Mouse (Mus musculus) adrenal gland (tissue): Measurements from ENCODE around the gene Rxrg.

Experiments used
- intact Hi-C: fragments of 180-260 bp; cut with DNase I; formaldehyde crosslinking; loops from one replicate; pipeline ENCODE4 v1.15.1; 2025
- long read RNA-seq, 2 experiments: library from polyadenylated mRNA; unstranded; transcript quantifications; one replicate each; pipeline ENCODE4 v2.0.0; 2020; ENCODE audit warnings: borderline replicate concordance in 1 of 2; ENCODE audit not compliant: insufficient replicate concordance in 1 of 2

Gene Rxrg
- long read RNA-seq, experiment 1, result 0 reads
- long read RNA-seq, experiment 2, result 0 reads

DNA sequence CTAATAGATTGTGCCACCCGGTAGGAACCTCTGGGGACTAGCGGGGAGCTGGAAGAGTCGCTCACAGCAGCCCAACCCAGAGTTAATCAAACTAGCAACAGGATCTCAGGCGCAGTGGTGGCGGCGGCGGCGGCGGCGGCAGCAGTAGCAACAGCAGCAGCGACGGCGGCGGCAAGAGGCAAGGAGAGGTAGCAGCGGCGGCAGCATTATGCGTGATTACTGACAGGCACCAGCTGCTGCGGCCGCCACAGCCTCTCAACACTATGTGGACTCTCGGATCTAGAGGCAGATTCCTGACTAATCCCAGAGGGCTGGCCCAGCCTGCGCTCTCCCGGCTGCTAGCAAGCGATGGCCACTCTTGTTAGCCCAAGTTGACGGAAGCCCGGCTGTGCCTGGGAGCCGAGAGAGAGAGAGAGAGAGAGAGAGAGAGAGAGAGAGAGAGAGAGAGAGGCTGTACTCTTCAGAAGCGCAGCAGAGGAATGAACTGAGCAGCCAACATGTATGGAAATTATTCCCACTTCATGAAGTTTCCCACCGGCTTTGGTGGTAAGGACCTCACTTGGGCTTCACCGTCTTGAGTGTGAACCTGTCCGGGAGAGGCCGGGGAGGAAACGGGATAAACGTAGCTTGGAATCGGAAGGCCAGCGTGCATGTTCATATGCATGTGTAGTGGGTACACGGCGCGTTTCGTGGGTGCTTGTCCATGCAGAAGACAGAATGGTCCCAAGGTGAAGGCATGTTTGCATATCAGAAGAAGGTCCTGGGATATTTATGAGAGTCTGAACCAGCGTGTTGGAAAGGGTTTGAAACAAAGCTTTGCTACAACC lies at the start of gene Rxrg:
Gene Rxrg, plus strand, starts transcription at position 130 of the 827 bp plus-strand sequence.
- intact Hi-C loops, result no loop called here

GRCm38 (mm10) chr1:167549324-167549723 lies 48.9 kb upstream of the Rxrg start:
- intact Hi-C loops, result no loop called here

GRCm38 (mm10) chr1:167551601-167552000 lies 46.6 kb upstream of the Rxrg start:
- intact Hi-C loops, result no loop called here

GRCm38 (mm10) chr1:167553959-167554526 lies 44.1 kb upstream of the Rxrg start:
- intact Hi-C loops, result no loop called here

DNA sequence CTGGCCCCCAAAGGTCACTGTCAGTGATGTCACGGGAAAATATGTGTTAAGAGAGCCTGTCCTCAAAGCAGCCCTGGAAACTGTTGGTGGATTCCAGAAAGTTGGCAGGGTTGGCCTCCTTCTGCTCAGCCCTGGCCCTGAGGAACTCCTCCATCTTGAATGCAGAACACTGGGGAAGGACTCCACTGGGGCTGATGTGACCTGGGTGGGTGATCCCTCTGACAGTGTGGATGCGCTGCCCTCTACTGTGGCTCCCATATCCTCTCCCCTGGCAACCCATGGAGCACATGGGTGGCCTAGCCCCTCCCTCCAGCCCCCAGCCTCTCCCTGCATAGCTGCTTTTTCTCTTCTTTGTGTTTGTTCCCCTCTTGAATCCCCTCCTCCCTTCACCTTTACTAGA lies 31.6 kb upstream of the Rxrg start:
- intact Hi-C loops, result no loop called here

- intact Hi-C loops, result no loop called here
Measured at GRCm38 (mm10) chr1:167579131-167579530, 19.1 kb upstream of the Rxrg start.

- intact Hi-C loops, result no loop called here
Measured at GRCm38 (mm10) chr1:167583195-167583594, 15.0 kb upstream of the Rxrg start.

DNA sequence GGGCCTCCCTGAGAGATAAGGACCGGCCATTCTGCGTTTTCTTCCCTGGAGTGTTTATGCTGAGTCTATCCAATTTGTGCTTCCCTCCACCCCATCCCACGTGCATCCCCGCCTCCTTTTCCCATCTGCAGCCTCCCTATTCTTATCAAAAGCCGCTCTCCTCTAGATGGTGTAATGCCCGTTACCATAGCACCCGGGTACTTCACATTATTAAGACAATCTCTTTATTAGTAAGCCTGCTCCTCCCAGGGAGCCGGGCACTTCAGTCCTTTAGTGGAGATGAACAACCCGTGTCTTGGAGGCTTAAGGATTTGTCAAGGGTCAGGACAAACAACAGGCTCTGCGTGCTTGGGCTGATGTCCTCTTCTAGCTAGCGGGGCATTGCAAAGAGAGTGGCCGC lies 14.3 kb upstream of the Rxrg start:
- intact Hi-C loops, result no loop called here

GRCm38 (mm10) chr1:167588747-167589558 lies 9.2 kb upstream of the Rxrg start:
- intact Hi-C loops, result no loop called here

DNA sequence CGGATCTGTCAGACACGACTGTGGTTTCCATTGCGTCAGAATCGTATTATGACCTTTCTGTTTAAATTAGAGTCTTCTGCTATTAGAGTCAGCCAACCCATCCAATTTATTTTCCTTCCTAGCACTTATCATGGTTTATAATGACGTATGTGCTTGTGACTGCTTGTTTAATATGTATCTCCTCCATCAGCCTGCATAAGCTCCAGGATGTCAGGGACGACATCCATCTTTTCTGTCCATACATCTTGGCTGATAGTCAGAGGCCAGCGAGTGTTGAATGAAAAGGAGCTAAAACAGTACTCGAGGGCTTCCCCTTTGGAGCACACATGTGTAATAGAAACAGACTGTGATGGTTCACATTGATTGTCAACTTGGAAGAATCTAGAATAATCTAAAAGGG lies 6.0 kb upstream of the Rxrg start:
- intact Hi-C loops, result no loop called here

DNA sequence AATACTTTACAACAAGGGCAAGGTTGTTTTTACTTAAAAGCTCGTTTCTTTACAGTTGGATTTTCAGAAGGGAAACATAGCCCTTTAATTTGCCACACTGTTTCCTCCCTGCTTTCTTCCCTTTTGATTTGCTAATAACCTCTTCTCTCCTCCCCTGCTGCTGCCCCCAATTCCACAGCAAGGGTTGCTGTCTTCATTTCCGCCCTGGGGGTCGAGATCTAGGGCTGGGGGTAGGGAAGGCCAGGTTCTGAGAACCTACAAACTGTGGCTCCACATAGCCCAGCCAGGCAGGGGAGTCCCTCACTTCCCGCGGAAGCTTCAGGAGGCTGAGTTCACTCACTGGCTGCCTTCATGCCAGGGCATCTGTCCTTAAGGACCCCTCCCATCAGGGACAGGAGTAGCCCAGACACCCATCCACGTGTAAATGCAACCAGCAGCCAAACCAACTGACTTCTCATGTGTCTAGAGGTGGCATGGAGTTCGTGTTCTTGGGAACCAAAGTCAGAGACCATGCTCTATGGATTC lies 1.1 kb downstream of the Rxrg start:
- intact Hi-C loops, result no loop called here

DNA sequence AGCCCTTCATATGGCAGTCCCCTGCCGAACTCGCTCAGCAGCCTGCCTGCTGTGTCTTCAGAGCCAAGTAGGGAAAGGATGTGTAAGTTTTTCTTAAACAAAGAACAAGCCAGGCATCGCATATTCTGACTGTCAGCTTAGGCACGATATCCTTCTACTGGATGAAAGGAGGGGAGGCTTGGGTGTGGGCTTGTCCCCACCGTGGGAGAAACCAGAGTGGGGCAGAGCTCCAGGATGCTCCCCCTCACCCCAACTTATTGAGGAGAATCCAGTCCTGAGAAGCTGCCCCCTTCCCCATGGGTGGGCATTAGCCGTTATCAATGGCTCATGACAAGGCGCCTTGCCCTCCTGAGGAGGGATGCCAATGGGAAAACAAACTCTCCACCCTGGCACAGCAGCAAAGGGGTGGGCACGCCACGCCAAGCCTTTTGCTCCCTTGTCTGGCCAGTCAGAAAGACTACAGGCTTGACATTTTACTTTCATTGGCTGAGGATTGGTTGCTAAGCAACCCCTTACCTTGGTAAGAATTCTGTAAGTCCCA lies 10.1 kb downstream of the Rxrg start:
- intact Hi-C loops, result no loop called here

DNA sequence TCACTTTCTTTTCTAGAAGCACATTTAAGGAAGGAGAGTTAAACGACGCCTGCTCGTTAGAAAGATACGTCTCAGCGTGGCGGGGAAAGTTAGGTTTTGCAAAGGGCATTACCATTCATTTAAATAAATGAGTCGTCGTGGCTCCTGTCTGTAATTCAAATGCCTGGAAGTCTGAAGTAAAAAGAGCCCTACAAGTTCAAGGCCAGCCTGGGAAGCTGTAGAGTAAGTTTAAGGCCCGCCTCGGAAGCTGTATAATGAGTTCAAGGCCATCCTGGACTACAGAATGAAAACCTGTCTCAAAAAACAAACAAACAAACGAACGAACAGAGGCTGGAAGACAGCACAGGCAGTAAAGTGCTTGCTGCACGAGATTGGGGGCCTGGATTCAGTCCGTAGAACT lies 18.9 kb downstream of the Rxrg start:
- intact Hi-C loops, result no loop called here

GRCm38 (mm10) chr1:167617995-167618489 lies 19.9 kb downstream of the Rxrg start:
- intact Hi-C loops, result no loop called here

DNA sequence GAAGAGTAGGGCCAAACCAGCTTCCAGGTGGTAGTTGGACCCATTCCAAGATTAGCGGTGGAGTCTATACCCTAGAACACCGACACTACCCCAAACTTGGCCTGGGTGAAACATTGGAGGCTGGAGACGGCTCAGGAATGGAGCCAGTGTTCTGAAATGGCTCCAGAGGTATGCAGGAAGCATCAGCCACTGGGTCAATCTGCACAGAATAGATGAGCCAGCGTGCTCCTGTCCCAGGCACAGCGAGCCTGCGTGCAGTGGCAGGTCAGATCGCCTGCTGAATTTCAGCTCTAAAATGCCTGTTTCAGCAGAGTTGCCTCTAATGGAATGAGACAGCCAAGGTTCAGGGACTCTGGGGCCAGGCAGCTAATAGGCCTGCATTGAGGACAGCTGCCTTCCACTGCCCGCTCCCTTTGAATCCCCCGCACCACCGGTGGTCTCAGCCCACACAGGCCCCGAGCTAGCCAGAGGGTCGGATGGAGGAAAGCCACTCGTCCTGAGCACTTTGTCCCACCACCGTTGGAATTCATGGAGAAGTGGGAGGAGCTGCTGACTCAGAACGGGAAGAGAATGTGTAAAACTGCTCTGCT lies 22.1 kb downstream of the Rxrg start:
- intact Hi-C loops, result no loop called here

DNA sequence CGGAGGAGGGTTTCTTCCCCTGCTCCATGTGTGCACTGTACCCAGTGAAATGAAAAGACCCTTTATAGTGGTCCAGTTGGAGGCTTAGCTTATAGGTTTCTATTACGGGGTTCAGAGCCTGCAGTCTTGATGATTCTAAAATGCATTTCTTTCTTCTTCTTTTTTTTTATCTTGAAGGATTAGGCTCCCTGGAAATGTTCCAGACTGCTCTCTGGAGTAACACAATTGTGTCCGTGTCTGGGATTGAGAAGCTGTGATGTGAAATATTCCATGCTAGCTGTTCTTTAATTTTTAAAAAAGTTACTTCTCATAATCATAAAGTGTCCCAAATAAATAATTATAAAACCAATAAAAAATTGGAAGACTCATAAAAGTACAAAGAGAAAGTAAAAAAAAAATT lies 26.9 kb downstream of the Rxrg start:
- intact Hi-C loops, result no loop called here

DNA sequence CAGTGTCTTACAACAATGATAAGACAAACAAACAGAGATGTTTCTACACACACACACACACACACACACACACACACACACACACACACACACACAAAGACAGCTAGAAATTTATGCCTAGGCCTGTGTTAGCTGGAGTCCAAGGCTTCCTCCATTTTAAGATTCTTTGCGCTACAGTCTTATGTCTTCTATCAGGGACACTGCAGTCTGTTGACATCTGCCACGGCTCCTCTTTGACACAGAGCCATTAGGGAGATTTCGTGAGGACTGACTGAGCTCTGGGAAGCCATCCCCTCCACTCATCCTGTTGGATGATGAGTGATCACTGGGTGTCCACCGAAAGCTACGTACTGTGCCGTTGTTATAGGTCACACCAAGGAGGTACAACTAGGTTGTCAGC lies 33.6 kb downstream of the Rxrg start:
- intact Hi-C loops, result no loop called here

- intact Hi-C loops, result loop anchor here (2.0 kb wide), 1 partner anchor 221 kb away; no protein-coding TSS in a partner anchor
Measured at GRCm38 (mm10) chr1:167635702-167636101, 37.5 kb downstream of the Rxrg start.

- intact Hi-C loops, result loop anchor here (2.0 kb wide), 1 partner anchor 222 kb away; no protein-coding TSS in a partner anchor
Measured at GRCm38 (mm10) chr1:167636948-167637347, 38.8 kb downstream of the Rxrg start.

DNA sequence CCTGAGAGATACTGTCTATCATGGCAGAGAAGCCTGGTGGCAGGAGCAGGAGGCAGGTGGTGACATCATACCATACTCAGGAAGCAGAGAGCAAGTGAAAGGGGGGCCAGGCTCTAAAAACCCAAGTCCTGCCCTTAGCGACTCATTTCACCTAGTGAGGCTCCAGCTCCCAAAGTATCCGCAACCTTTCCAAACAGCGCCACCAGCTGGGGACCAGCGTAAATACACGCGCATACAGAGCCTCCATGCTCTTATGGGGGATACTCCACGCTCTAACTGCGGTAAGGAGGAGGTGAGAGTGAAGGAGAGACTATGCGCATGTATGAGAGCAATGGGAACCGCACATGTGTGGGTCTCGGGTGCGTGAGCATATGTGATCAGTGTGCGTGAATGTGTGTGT lies 39.9 kb downstream of the Rxrg start:
- intact Hi-C loops, result no loop called here

- intact Hi-C loops, result no loop called here
Measured at GRCm38 (mm10) chr1:167638901-167639300, 40.7 kb downstream of the Rxrg start.
